Mouse (Mus musculus) embryonic fibroblast, embryonic 13.5 days (primary cell): ENCODE results near the gene Slc9a9.

Experiments used
- CTCF ChIP-seq: IDR thresholded peaks from 2 replicates; pipeline ENCODE4 v1.5.1; 2011; ENCODE audit warnings: mild to moderate bottlenecking, control low read depth, low read length, moderate library complexity, borderline replicate concordance; ENCODE audit not compliant: insufficient read depth
- POLR2A ChIP-seq: IDR thresholded peaks from 2 replicates; pipeline ENCODE4 v1.6.1; 2011; ENCODE audit warnings: low read depth, mild to moderate bottlenecking, control low read depth, low read length, moderate library complexity

DNA sequence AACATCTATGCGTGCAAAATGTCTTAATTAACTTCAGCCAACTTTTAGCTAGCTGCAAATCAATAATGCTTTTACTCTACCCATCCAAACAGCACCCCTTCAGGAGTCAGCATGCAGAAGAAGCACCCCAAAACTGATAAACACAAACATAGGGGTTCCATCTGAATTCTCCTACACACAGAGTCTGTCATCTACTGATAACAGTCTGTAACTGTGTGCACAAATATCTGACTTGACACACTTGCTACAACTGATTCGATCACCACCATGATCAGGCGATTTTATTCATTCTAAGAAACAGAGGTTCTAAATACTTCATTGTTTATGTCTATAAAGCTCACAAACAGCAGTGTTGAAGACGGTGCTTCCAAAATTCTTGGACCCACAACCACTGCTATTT lies 171.3 kb downstream of the Slc9a9 start:
- no peak for TF ChIP-seq CTCF
- no peak for TF ChIP-seq POLR2A
